Mouse (Mus musculus) spleen, postnatal 4 days (tissue): Measurements from ENCODE around the gene Rragb.
A peak's percentile ranks its signal among the peaks of the same experiment; 100 is the strongest.
"Not testable (repeated sequence)": the region's sequence is repeated elsewhere in the genome, so short reads cannot be mapped to it uniquely, and the experiment has no call there.

Source experiments
- DNase-seq, 2 experiments: peaks; one replicate each; pipeline ENCODE4 v3.0.0; 2022; ENCODE audit warnings: low spot score in 2 of 2

Gene Rragb

DNA sequence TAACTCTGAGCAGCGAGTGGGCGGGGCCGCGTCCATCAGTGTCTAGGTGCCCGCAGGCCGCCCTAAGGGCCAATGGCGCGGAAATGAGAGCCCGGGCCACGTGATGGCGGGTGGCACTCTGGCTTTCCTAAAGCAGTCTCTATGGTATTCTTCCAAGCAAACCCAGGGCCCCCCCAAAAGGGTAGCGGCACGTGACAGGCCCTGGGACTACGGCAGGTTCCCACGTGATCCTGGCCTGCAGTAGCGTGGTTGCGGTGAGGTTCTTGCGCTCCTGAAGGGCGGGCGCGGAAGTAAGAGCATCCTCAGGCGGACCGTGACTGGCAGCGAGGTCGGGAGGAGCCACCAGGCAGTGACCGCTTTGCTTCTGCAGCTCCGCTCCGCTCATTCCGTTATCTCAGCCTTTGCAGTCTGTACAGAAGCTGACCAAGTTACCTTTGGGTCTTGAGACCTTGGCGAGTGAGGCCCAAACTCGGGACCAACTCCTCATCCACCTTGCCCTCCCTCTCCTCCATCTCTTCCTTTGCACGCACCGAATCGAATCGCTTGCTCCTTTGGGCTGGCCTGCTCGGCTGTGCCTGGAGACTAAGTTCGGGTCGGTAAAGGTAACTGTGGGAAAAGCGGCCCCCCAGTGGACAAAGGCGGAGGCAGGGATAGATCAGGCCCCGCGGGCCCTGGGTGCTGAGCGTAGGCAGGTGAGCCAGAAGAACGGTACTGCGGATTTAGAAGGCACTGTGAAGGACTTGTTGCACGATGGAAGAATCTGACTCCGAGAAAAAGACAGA, at the start of gene Rragb:
TSS of gene Rragb (plus strand) at position 248 of the 782 bp plus-strand sequence.
- DNase-seq = peak; percentile 54 to 71

DNA sequence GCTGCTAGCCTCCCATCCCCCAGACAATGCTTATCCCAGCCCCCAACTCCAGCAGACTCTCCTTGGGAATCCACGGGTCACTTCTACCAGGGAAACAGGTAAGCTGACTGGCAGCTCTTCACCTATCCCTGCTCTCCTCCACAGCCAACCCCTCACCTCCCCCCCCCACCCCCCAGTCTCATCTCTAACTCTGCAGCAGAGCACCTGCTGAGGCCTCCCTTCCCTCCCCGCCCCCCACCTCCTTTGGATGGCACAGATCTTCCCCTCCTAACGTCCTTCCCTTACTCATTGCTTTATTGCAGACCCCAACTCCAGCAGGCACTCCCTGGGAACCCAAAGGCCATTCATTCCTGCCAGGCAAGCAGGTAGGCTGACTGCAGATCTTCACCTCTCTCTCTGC, 21.3 kb upstream of the Rragb start, which contains the start of gene Foxr2:
TSS of gene Foxr2 (plus strand) at position 301 of the 400 bp plus-strand sequence.
- DNase-seq = no peak

DNA sequence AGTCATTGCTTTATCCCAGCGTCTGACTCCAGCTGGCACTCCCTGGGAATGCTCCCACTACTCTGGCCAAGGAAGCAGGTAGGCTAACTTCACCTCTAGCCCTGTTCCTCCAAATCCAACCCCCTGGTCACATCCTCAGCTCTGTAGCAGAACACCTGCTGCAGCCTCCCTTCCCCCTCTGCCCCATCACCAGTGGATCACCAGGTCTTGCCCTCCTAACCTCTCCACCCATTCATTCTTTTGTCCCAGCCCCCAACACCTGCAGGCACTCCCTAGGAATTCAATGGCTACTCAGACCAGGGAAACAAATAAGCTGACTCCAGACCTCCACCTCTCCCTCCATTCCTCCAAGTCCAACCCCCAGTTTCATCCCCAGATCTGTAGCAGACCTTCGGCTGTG, 20.8 kb upstream of the Rragb start:
- no peak for DNase-seq

DNA sequence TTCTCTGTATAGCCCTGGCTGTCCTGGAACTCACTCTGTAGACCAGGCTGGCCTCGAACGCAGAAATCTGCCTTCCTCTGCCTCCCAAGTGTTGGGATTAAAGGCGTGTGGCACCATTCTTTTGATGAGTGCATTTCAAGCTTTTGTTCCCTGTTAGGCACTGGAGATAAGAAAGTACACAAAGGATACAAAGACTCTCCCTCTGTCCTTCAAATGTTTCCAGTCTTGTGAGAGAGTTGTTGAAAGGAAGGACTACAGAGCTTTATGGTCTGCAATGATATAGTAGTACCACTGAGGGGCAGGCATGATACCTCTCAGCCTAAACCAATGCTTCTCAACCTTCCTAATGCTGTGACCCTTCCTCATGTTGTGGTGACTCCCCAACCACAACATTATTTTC, 2.9 kb downstream of the Rragb start:
- no peak for DNase-seq

DNA sequence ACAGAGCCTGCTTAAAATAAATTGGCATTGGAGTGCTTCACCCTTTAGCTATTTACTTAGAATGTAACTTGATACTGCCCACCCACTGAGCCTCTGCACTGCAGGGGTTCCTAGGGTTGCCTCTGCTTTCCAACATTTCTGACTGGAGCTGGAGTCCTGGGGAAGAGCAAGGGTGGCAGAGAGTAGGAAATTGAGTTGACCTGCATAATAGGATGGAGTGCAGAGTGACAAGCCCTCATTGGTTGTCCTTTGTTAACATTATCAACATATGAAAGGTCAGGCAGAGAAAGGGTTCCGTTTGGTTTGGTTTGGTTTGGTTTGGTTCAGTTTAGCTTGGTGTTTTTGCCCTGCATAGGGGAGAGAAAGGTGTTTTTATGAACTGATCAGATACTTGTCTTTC, 12.0 kb downstream of the Rragb start:
- no peak for DNase-seq

DNA sequence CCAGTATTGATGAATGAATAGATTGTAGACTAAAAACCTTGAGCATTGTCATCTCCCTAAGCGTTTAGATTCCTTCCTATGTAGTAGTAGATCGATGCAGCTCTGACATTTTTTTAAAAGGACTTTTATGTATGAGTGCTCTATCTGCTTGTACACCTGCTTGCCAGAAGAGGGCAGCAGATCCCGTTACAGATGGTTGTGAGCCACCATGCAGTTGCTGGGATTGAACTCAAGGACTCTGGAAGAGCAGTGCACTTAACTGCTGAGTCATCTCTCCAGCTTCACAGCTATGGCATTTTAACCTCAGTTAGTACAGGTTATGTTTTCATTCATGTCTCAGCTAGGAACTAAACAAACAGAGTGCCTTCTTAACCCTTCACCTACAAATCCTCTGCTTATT, 15.5 kb downstream of the Rragb start:
- DNase-seq = no peak

- DNase-seq = no peak
Observed at GRCm38 (mm10) chrX:153174786-153175185, 35.0 kb downstream of the Rragb start.

GRCm38 (mm10) chrX:153182221-153182620, 42.4 kb downstream of the Rragb start:
- no peak for DNase-seq

DNA sequence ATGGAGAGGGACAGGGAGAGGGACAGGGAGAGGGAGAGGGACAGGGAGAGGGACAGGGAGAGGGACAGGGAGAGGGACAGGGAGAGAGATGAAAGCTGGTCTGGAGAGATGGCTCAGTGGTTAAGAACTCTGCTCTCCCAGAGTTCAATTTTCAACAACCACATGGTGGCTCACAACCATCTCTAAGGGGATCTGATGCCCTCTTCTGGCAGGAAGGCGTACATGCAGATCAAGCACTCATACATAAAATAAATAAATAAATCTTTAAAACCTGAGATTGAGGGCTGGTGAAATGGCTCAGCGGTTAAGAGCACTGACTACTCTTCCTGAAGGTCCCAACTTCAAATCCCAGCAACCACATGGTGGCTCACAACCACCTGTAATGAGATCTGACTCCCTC, 59.4 kb downstream of the Rragb start:
- not testable (repeated sequence) for DNase-seq

- DNase-seq = no peak
Observed at GRCm38 (mm10) chrX:153211101-153211500, 71.3 kb downstream of the Rragb start.
